Mouse (Mus musculus) small intestine, adult 2 months (tissue): ENCODE data around the gene Ndc1. TPM values are rescaled to one million over a fixed set of nuclear protein-coding genes. Genes with fewer than 3 reads are reported as not detected.

Source experiments
- H3K27ac ChIP-seq: fragments of 200-500 bp; 2 replicates; pipeline ENCODE4 v1.5.1; 2012; ENCODE audit warnings: low read depth, low read length, control low read depth, inconsistent platforms; ENCODE audit not compliant: insufficient read depth
- H3K27me3 ChIP-seq: fragments of 200-500 bp; 2 replicates; pipeline ENCODE4 v1.6.1; 2012; ENCODE audit warnings: mild to moderate bottlenecking, moderate library complexity, low read length, inconsistent platforms; ENCODE audit not compliant: control insufficient read depth, insufficient read depth
- H3K36me3 ChIP-seq: fragments of 200-500 bp; 2 replicates; pipeline ENCODE4 v1.6.1; 2012; ENCODE audit warnings: mild to moderate bottlenecking, low read length, control low read depth, inconsistent platforms; ENCODE audit not compliant: control insufficient read depth, insufficient read depth
- H3K4me1 ChIP-seq: fragments of 200-500 bp; 2 replicates; pipeline ENCODE4 v1.6.1; 2012; ENCODE audit warnings: low read length, inconsistent platforms, mixed read lengths; ENCODE audit not compliant: control insufficient read depth, insufficient read depth, insufficient read length
- H3K4me3 ChIP-seq: fragments of 200-500 bp; 2 replicates; pipeline ENCODE4 v1.5.1; 2012; ENCODE audit warnings: low read depth, mild to moderate bottlenecking, control low read depth, inconsistent platforms, low read length, moderate library complexity
- CTCF ChIP-seq: fragments of 200-500 bp; IDR thresholded peaks from 2 replicates; pipeline ENCODE4 v1.5.1; 2012; ENCODE audit warnings: low read depth, mild to moderate bottlenecking, control low read depth, inconsistent platforms, low read length, moderate library complexity, mixed read lengths; ENCODE audit not compliant: insufficient replicate concordance, insufficient read length; ENCODE audit errors: extremely low read depth
- POLR2A ChIP-seq: fragments of 200-500 bp; IDR thresholded peaks from 2 replicates; pipeline ENCODE4 v1.6.1; 2012; ENCODE audit warnings: low read depth, mild to moderate bottlenecking, control low read depth, inconsistent platforms, low read length, moderate library complexity
- WGBS: fragments of 180-500 bp; shearing (Covaris S2); methylation state at CpG from one replicate; pipeline ENCODE4 v1.1.7; 2018; 5-methylcytosine and 5-hydroxymethylcytosine counted together
- polyA plus RNA-seq: library from polyadenylated mRNA; depleted of rRNA; stranded (reverse); fragments of >200 nt; gene quantifications from 2 replicates; pipeline ENCODE4 v1.2.3, GENCODE M21; 2012; rRNA removed

The Ndc1 gene
- polyA plus RNA-seq, 1 experiment: 5.6 TPM

DNA sequence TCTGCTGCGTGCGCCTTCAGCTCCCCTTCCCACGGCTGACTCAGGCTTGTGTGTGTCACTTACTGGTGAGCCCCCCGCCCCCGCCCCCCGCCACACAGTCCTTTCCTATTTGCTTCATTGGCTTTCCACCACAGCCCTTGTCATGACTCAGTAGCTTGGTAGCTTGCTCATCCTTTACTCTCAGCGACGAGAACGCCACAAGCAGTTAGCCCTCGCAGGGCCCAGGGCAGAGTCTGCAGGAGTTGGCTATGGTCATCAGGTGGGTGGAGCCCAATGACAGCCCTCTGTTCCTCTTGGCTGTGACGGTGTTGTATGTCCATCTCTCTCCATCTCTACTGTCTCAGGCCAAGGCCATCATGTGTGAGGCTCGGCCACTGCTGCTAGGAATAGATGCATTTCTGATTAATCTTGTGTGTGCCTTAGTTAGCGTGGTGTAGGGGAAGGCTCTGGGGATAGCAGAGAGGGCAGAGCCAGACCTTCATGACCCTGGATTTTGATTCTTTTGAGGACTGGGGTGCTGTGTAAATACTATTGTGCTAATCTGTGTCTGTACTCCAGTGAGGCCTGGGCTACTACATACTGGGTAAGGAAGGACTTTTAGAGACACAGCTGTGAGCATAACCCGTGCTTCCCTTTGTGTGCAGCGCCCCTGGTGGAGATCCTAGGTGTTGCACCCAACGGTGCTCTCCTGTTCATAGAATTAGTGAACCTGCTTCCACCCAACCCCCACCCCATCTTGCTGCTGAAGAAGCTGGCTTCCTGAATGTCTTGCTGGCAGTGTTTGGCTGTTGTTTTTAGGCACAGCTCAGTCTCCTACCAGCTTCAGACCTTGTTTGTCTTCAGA is 85.8 kb downstream of the Ndc1 start:
- H3K36me3 ChIP-seq: no peaks in the 10 kb centered on the region
- H3K27ac ChIP-seq: no peak overlapping the region
- H3K27me3 ChIP-seq: no peaks in the 10 kb centered on the region
- no peaks in the 10 kb centered on the region for H3K4me1 ChIP-seq
- peak; percentile 79; the same call in 1 of the 2 replicates for TF ChIP-seq CTCF
- no peak for TF ChIP-seq POLR2A
- WGBS: 60% methylated on average over 16 of the region's 16 CpGs
- no peak overlapping the region for H3K4me3 ChIP-seq

DNA sequence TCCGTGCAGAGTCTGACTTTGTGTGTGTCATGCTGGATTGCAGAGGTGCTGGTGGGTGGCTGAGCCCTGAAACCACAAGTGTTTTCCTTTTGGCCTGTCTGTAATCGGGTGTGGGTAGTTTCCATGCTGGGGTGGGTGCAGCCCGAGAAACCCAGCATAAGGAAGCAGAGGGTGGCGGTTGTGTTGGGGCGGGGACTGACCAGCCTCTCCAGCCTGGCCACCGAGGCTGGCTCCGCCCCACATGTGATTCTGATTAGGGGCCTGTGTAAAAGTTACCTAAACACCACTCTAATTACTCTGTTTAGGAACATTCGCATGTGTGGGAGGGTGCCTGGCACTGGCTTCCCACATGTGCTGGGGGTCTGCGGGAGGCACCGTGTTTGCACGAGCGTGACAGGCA is 90.0 kb downstream of the Ndc1 start:
- 38% methylated on average over 12 of the region's 12 CpGs for WGBS
- H3K27me3 ChIP-seq: no peaks in the 10 kb centered on the region
- TF ChIP-seq CTCF (no peak), POLR2A (no peak)
- H3K36me3 ChIP-seq: no peaks in the 10 kb centered on the region
- H3K4me1 ChIP-seq: no peaks in the 10 kb centered on the region
- no peak overlapping the region for H3K27ac ChIP-seq
- no peak overlapping the region for H3K4me3 ChIP-seq

GRCm38 (mm10) chr4:107458907-107459306 is 91.3 kb downstream of the Ndc1 start:
- Histone ChIP-seq H3K27ac (no peak overlapping the region), H3K4me1 (no peaks in the 10 kb centered on the region), H3K4me3 (no peak overlapping the region), H3K36me3 (no peaks in the 10 kb centered on the region), H3K27me3 (no peaks in the 10 kb centered on the region)
- 49% methylated on average over 17 of the region's 17 CpGs for WGBS
- TF ChIP-seq CTCF (no peak), POLR2A (no peak)

DNA sequence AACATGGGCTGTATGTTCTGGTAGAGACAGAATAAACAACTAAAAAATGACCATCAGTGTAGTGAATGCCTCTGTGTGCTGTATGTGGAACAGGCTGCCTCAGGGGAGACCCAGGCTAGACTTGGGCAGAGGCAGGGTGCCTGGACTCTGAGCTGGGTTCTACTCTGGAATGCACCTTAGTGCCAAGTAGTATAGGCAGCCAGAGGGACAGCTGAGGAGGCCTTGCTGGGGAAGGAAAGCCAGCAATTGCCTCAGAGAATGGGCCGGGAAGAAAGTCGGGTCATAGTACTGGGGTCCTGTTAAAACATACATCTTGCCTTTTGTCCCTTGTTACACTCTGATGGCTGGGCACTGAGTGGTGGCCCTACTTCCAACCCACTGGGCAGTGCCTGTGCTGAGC is 91.9 kb downstream of the Ndc1 start:
- TF ChIP-seq POLR2A (no peak), CTCF (no peak)
- Histone ChIP-seq H3K36me3 (no peaks in the 10 kb centered on the region), H3K4me3 (no peak overlapping the region), H3K27ac (no peak overlapping the region), H3K4me1 (no peaks in the 10 kb centered on the region), H3K27me3 (no peaks in the 10 kb centered on the region)
- 76% methylated on average over 2 of the region's 2 CpGs for WGBS

DNA sequence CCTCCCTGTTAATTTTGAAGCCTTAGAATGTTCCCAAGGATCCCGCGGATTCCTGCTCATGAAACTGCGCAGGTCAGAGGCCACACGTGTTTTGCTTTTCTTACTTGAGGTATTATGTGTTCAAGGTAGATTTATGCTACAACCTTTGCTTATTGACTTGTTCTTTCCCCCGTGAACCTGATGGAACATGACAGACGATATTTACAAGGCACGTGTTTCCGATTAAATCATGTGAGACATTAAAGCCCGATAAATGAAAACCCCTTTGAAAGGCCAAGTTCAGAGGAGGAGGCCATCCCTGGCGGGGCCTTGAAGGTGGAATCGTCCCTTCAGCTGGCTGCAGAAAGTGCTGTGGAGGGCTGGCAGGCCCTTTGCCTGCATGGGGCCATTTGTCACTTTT is 92.9 kb downstream of the Ndc1 start:
- no peaks in the 10 kb centered on the region for H3K4me1 ChIP-seq
- no peaks in the 10 kb centered on the region for H3K27me3 ChIP-seq
- no peak for TF ChIP-seq POLR2A
- TF ChIP-seq CTCF: no peak
- no peak overlapping the region for H3K4me3 ChIP-seq
- WGBS: 82% methylated on average over 11 of the region's 11 CpGs
- no peaks in the 10 kb centered on the region for H3K36me3 ChIP-seq
- H3K27ac ChIP-seq: no peak overlapping the region

Other genes with a start within 250 kb of the Ndc1 start
- gene Tmem59, start 189.4 kb upstream of the Ndc1 start, polyA plus RNA-seq: 92.5 and 222 TPM in 2 replicates
- 0.89 and 4.8 TPM in 2 replicates for gene Tceanc2, start 188.7 kb upstream of the Ndc1 start, polyA plus RNA-seq
- gene Ldlrad1, start 158.6 kb upstream of the Ndc1 start, polyA plus RNA-seq: 0.18 and 1.1 TPM in 2 replicates
- gene Lrrc42, start 114.3 kb upstream of the Ndc1 start, polyA plus RNA-seq: 4.0 and 9.3 TPM in 2 replicates
- gene Hspb11, start 114.2 kb upstream of the Ndc1 start, polyA plus RNA-seq: 0.65 TPM in 1 of 2 replicates, not detected in the other
- gene Dio1, start 60.6 kb upstream of the Ndc1 start, polyA plus RNA-seq: 18.6 and 73.4 TPM in 2 replicates
- 34.2 and 59.3 TPM in 2 replicates for gene Yipf1, start 53.4 kb upstream of the Ndc1 start, polyA plus RNA-seq
- 0.10 and 1.0 TPM in 2 replicates for gene Glis1, start 66.8 kb downstream of the Ndc1 start, polyA plus RNA-seq